Mouse (Mus musculus) R1 (cell line): Measurements from ENCODE around the gene Mt3.

Source experiments
- DNase-seq: peaks from one replicate; pipeline ENCODE4 v3.0.0-alpha.2; 2018; ENCODE audit warnings: low read depth, low spot score

The Mt3 gene

GRCm38 (mm10) chr8:94152513-94153300 is at the start of gene Mt3:
Mt3 (plus strand) TSS chr8:94152607.
- peak; percentile 57 for DNase-seq

DNA sequence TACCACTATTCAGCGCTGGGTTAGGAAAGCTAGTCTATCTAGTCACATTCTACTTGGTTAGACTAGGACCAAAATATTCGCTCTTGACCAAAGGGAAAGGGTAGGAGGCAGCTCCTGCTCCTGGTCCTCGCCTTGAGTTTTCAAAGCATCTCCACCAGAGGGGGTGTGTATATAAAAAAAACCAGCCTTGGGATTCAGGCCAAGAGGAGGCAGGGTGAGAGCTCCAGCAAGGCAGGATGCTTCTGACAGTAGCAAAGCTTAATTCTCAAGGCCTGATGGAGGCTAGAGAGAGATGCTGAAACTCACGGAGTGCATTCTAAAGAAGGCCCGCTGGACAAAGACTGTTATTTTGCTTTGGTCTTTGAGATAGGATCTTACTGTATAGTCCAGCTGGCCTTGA is 48.3 kb upstream of the Mt3 start:
- peak; percentile 41 for DNase-seq

- no peak for DNase-seq
Measured at GRCm38 (mm10) chr8:94107871-94108270, 44.5 kb upstream of the Mt3 start.

DNA sequence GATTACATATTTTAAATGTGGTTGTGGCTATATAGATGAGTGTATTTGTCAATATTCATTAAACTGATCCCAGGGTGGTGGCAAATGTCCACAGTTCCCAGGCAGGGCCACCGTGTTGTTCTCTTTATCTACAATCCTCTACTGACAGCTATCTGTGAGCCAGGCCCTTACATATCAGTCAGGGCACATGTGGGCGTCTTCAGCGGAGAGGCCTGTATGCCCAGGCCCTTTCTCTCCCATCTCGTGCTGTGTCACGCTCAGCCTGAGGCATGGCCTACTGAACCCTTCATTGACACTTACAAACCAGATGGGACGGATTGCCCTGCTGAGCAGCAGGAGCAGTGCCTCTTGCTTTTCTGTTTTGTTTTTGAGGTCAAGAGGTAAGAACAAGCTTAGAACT is 43.0 kb upstream of the Mt3 start:
- DNase-seq: no peak

GRCm38 (mm10) chr8:94109835-94110234 is 42.6 kb upstream of the Mt3 start:
- DNase-seq: peak; percentile 55

DNA sequence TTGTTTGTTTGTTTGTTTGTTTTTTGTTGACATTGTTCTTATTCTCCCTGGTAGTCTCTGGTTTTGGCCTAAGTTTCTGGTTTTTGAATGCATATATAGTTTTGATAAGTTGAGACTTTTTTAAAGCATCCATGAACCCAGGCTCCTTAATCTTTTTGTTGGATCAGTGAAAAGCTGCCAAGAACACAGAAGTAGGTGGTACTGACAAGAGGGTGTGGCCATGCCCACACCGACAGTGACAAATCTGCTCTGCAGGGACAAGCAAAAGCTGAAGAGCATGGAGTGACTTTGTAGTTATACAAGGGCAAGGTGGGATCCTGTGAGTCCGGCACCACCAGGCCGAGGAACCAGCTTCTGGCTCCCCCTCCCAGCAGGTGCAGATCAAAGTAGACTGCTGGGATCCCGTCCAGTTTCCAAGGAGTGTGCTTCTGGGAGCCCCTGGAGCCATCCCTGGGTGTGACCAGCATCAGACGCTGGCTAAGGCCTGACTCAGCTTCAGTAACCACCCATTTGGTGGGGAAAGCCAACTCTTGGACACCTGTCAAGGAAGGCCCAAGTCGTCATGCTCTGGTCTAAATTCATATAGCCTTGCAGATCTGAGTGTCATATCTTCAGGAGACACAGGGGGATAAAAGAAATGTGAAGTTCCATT is 41.8 kb upstream of the Mt3 start:
- no peak for DNase-seq

DNA sequence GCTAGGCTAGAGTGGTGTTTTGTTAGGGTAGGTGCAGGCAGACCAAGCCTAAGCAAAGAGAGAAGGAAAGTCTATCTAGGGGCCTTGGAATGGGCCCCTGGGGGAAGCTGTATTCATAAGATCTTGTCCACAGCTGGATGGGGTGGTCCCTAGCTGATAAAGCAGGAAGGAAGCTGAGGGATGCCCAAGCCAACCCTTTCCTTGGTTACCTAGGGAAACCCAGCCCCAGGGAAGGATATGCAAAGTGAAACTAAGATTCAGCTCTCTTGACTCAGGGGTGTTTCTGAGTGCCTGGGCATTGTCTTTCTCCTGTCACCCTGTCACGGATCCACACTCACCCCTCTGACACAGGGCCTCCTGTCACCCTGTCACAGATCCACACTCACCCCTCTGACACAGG is 39.0 kb upstream of the Mt3 start:
- DNase-seq: no peak

GRCm38 (mm10) chr8:94113972-94114371 is 38.4 kb upstream of the Mt3 start:
- DNase-seq: no peak

DNA sequence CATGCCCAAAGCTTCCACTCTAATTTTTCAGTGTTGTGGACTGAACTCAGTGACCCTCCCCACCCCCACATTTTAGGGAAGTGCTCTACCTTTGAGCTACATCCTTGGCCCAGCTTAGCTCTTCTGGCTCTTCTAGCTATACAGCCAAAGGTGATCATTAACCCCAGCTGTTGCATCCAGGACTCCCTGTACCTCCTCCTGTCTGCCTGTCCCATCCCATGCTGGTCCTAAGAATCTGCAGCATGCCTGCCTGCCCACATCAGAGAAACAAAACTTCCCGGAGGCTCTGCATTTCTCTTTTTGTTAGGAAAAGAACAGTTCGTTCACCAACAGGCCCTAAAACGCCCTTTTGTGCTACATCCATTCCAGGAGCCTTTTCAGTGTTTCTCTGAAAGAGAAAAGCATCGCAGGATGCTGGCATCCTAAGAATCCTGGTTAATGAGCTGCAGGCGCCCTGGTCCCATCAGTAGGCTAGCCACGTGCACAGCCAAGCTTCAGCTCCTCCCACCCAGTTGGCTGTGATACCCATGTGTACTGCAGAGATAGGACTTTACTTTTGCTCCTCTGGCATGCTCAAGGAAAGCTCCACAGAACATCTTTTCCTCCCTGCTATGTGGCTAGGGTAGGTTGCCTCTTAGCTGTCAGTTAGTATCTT is 33.5 kb upstream of the Mt3 start:
- DNase-seq: peak; percentile 62

DNA sequence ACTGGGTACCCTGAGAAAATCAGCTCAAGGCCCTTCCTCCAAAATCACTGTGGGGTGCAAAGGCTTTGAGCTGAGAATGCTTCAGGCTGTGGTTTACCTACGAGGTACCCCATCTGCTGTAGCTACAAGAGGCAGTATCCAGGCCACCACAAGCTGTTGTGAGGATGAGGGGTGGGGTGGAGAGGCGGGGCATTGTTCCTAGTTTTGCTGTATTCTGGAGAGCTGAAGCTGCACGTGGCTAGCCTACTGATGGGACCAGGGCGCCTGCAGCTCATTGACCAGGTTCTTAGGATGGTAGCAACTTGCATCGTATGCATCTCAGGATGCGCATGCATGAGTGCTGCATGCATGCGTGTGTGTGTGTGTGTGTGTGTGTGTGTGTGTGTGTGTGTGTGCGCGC is 30.8 kb upstream of the Mt3 start:
- peak; percentile 44 for DNase-seq

DNA sequence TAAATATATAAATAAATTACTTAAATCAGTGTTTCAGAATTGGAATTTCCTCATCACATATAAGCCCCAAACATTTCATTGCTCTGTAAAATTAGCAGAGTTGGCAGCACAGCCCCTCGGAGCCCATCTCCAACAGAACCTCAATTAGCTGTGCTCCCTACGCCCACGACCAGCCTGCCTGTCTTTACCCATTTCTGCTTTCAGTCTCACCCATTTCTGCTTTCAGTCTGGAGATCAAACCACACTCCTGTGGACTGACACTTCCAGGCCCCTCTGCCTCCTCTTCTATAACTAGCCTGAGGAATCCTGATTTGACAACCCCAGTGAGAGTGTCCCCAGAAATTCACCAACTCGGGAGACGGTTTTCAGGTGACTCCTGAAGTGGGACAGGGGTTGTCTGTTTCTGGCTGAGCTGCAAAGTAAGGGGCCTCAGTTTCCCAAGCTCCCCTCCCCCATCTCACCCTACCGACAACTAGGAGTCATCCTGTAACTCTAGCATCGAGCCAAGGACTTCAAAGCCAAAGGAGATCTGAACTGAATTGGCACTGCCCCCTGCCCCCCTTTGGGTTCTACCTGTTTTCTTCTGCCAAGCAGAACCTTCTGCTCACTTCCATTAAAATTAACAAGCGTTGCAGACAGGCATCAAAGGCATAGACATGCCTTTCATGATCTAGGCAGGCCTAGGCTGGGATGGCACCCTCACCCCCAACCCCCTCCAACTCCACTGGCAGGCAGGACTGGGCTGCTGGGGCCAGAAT is 29.5 kb upstream of the Mt3 start:
- no peak for DNase-seq

DNA sequence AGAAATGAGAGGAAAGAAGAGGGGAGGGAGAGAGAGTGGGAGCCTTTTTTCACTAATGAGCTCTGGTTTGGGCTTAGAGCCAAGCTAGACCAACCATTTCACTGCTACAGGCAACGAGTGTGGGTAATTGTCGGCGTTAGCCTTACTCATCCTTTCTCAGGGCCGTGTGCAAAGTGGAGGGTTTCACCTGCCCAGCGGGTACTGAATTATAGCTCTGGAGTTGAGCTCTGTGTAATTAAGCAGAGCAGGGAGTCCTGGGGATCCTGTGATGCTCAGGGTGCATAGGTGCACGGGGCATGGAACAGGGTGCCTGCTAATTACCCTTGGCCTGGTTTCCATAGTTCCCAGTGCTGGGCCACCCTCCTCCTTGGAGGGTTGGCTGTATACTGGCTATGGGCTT is 24.7 kb upstream of the Mt3 start:
- no peak for DNase-seq

DNA sequence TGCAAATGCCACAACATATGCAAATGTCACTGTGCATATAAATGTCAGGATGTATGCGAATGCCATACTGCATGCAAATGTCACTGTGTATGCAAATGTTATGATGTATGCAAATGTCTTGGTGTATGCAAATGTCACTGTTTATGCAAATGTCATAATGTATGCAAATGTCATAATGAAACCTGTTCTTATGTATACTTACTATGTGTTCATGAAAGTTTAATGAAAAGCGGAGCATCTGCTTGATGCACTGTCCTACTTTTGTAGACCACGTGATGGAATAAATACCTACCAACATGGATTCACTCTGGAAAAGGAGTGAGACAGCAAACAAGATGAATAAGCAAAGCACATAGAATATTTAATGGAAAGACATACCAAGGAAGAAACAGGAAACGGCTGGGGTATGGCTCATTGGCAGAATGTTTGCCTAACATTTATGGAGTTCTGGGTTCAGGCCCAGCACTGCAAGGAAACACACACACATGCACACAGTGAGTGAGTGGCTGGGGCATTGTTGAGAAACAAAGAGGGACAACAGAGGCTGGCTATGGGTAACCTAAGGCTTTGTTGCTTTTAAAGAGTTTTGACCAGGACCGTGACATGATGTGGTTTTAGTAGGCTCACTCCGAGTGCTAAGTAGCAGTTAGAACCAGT is 23.1 kb upstream of the Mt3 start:
- DNase-seq: no peak

DNA sequence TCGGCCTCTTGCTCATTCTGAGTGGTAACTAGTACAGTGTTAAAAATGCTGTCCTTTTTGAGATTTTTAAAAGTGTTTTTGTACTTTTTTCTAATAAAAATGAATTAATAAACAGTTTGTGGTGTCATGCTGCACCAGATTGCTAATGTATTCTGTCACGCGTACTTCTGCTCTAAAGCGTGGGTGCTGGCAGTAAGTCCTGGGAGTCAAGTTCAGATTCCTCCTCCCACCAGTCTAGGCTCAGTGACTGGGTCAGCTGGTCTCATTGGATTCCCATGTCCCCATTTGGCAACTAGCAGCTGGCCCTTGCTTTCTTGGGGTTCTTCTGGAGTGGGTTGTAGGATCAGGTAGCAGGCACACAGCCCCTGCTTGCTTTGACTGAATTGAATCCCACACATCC is 22.3 kb upstream of the Mt3 start:
- DNase-seq: no peak

GRCm38 (mm10) chr8:94132096-94132495 is 20.3 kb upstream of the Mt3 start:
- DNase-seq: no peak

DNA sequence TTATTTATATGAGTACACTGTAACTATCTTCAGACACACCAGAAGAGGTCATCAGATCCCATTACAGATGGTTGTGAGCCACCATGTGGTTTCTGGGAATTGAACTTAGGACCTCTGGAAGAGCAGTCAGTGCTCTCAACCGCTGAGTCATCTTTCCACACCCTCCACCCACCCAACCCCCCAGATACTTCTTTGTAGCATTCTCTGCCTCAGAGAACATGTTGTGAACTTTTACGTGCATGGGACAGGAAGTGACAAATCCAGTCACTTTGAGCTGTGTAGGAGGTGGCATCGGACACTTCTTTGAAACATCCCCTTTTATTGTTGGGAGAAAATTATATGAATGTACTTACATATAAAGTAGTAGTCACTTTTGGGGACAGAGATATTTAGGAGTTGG is 17.8 kb upstream of the Mt3 start:
- peak; percentile 59 for DNase-seq

DNA sequence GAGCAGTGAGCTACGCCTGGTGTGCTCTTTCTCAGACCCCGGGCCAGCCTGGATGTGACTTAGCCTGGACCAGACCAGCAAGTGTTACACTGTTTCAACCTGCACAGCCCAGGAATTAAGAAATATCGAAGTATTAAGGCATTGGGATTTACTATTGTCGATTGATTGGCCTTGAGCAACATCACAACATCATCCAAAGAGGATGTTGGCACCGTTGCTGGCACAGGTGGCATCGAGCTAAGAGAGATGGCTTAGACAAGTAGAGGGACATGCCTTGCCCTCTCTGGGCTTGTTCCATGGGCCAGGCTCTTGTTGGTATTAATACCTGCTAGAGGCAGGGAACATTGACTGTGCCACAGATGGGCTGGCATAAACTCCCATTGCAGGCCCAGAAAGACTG is 16.9 kb upstream of the Mt3 start:
- DNase-seq: no peak

GRCm38 (mm10) chr8:94136192-94136591 is 16.2 kb upstream of the Mt3 start:
- no peak for DNase-seq

- no peak for DNase-seq
Measured at GRCm38 (mm10) chr8:94136933-94137332, 15.5 kb upstream of the Mt3 start, which contains the start of gene Mt4. Mt4 (plus strand) TSS chr8:94137197.

DNA sequence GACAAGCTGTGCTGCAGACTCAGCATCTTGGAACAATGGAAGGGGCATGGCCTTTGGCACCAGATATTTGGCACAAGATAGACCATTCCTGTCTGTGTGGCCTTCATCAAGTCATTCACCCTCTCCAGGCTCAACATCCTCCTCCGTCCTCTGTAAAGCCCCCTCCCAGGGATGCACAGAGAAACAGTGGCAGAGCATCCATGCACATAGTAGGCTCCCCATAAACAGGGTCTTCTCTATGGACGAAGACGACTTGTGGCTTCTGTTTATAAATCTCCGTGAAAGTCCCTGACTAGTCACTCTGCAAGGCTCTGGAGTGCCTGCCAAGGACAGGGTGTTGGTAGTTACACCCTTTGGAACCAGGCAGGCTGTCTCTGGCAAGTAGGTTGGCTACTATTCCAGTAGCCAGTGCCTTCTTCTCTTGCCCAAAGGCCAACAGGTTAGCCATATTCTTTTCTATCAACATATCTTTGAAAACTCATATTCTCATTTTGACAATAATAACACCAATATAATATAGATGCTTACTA is 12.1 kb upstream of the Mt3 start:
- no peak for DNase-seq

- DNase-seq: no peak
Measured at GRCm38 (mm10) chr8:94148236-94148635, 4.2 kb upstream of the Mt3 start.
